Mouse (Mus musculus) forebrain, embryonic 15.5 days (tissue): ENCODE data around the gene Tmem81. TPM values are rescaled to one million over a fixed set of nuclear protein-coding genes. Genes with fewer than 3 reads are reported as not detected.

Experiments
- ATAC-seq: fragments of 200-750 bp; cut with Nextera tagmentation; replicated peaks from 2 replicates; pipeline ENCODE4 v1.8.0; 2017; ENCODE audit warnings: mild to moderate bottlenecking, moderate TSS enrichment, moderate library complexity
- H3K27ac ChIP-seq: fragments of 300-500 bp; sonication (generic); replicated peaks from 2 replicates; pipeline ENCODE4 v1.5.1; 2015; ENCODE audit warnings: mild to moderate bottlenecking, inconsistent platforms
- H3K27me3 ChIP-seq: fragments of 300-500 bp; sonication (generic); 2 replicates; pipeline ENCODE4 v1.6.1; 2015; ENCODE audit warnings: inconsistent platforms
- H3K36me3 ChIP-seq: fragments of 300-500 bp; sonication (generic); 2 replicates; pipeline ENCODE4 v1.6.1; 2015; ENCODE audit warnings: mild to moderate bottlenecking, inconsistent platforms
- H3K4me1 ChIP-seq: fragments of 300-500 bp; sonication (generic); 2 replicates; pipeline ENCODE4 v1.6.1; 2015; ENCODE audit warnings: inconsistent platforms
- H3K4me2 ChIP-seq: fragments of 300-500 bp; sonication (generic); replicated peaks from 2 replicates; pipeline ENCODE4 v1.6.1; 2015; ENCODE audit warnings: mild to moderate bottlenecking, inconsistent platforms
- H3K4me3 ChIP-seq: fragments of 300-500 bp; sonication (generic); 2 replicates; pipeline ENCODE4 v1.5.1; 2015; ENCODE audit warnings: mild to moderate bottlenecking, inconsistent platforms
- H3K9ac ChIP-seq: fragments of 300-500 bp; sonication (generic); replicated peaks from 2 replicates; pipeline ENCODE4 v1.6.1; 2015; ENCODE audit warnings: mild to moderate bottlenecking, inconsistent platforms
- H3K9me3 ChIP-seq: fragments of 300-500 bp; sonication (generic); 2 replicates; pipeline ENCODE4 v1.6.1; 2016; ENCODE audit warnings: inconsistent platforms
- WGBS: fragments of 180-500 bp; shearing (Covaris S2); methylation state at CpG from one replicate; pipeline ENCODE4 v1.1.7; 2015; ENCODE audit warnings: mixed read lengths; 5-methylcytosine and 5-hydroxymethylcytosine counted together
- polyA plus RNA-seq: library from polyadenylated mRNA; unstranded; fragments of >200 nt; fragmentation: Nextera tagmentation; extraction: Ambion mirVana; gene quantifications from 2 replicates; pipeline ENCODE4 v1.2.1, GENCODE M21; 2015

The Tmem81 gene
- polyA plus RNA-seq, 1 experiment from 2014 or later, result 1.5 TPM

GRCm38 (mm10) chr1:132540701-132541100 lies 34.7 kb downstream of the Tmem81 start:
- peak overlapping the region; percentile 69; the same call in 1 of the 2 replicates for H3K9ac ChIP-seq
- H3K36me3 ChIP-seq, result no peaks in the 10 kb centered on the region
- peaks cover 46% of the 10 kb centered on the region for H3K4me1 ChIP-seq
- ATAC-seq, result no peak
- H3K4me2 ChIP-seq, result peak overlapping the region; percentile 67
- no peaks in the 10 kb centered on the region for H3K9me3 ChIP-seq
- H3K27ac ChIP-seq, result peak overlapping the region; percentile 38; the same call in 1 of the 2 replicates
- peak overlapping the region; percentile 51 for H3K4me3 ChIP-seq
- no peaks in the 10 kb centered on the region for H3K27me3 ChIP-seq
- 61% methylated on average over 7 of the region's 7 CpGs for WGBS

DNA sequence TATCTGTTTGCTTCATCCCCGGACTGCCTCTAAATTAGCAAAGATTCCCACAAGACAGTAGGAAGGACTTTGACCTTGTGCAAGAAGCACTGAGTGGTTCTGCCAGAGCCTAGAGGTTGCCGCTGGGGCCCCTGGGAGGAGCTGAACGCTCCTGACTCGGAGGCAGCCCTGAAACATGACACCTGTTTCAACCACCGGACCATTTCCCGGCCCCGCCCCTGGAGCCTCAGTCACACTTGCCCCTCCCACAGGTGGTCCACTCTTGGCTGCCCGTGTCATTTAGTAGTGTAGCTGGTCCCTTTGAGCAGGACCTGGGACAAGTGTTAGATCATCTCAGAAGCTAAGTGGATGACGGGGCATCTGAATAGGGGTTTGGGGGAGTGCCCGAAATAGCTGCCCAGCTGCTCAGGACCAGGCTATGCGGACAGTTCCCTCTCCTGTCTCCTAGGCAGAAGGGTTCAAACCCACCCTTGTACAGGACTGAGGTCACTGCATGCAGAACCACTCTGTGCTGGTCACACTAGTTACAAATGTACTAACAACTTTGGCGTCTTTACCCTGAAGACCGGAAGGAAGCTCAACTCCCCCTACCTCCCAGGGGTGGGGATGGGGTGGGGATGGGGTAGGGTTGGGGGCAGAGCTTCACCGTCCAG lies 35.3 kb downstream of the Tmem81 start:
- Histone ChIP-seq H3K36me3 (no peaks in the 10 kb centered on the region), H3K9me3 (no peaks in the 10 kb centered on the region), H3K4me2 (peak overlapping the region; percentile 67), H3K27ac (peak overlapping the region; percentile 89), H3K27me3 (no peaks in the 10 kb centered on the region), H3K9ac (peak overlapping the region; percentile 69), H3K4me3 (peak overlapping the region; percentile 51), H3K4me1 (peaks cover 43% of the 10 kb centered on the region)
- 6% methylated on average over 14 of the region's 14 CpGs for WGBS
- no peak for ATAC-seq

DNA sequence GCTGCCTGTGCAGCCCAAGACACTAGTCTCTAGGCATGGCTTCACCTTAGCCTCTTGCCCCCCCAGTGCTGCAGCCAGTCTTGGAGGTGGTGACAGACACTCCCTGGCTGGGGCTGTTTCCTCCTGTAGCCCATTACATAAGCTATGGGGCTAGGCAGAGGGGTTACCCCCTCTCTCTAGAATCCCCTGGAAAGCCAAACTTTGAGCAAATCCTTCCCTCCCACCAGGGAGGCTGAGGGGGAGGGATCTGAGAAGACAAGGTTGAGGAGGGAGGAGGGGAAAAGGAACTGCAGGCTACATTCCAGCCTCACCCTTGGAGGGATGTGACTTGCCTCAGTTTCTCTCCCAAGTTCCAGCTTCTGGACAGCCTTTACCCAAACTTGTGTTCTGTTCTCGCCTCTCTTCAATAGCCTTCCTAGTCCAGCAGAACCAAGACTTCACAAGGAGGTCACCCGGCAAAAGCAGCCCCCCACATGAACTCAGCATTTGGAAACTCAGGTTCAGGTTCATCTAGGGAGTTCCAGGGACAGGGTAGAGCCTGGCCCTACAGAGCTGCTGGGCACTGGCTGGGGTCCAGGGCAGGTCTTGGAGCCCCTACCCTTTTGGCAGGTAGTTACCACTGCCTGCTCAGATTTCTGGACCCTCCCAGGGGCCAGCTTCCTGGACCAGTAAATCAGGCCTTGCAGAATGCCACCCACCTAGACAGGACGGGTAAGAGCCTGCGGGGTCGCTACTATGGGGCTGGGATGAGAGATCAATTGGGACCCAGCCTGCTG lies 36.0 kb downstream of the Tmem81 start:
- Histone ChIP-seq H3K4me2 (peak overlapping the region; percentile 67), H3K4me3 (peak overlapping the region; percentile 51), H3K9me3 (no peaks in the 10 kb centered on the region), H3K27me3 (no peaks in the 10 kb centered on the region), H3K36me3 (no peaks in the 10 kb centered on the region), H3K4me1 (peaks cover 42% of the 10 kb centered on the region), H3K27ac (peak overlapping the region; percentile 89), H3K9ac (peak overlapping the region; percentile 69)
- ATAC-seq, result peak; percentile 26
- 15% methylated on average over 5 of the region's 5 CpGs for WGBS

DNA sequence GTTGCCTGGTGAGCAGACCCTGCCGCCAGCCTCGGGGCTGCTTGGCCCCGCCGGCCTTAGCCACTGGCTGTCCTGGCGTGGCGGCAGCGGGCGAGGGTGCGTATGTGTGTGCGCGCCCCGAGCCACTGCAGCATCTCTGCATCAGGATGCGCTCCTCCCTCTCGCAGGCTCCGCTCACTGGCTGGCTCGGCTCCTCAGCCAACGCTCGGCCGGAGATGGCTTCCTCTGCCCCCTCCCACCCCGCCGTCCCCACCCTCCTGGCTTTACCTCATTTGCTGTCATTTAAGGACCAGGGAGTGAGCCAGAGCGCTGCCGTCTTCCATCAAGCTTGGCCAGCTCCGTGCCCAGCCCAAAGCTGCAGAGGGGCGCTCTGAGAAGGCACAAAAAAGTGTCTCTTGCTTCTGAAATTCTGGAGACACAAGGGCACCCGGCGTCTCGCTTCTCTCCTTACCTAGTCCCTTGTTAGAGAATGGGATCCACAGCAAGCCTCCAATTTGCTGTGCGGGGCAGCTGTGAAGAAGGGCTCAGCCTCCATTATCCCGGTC lies 36.8 kb downstream of the Tmem81 start, which contains the start of gene Cntn2:
Cntn2 (minus strand) TSS at position 495 of the 545 bp plus-strand sequence.
- H3K9me3 ChIP-seq, result no peaks in the 10 kb centered on the region
- H3K4me3 ChIP-seq, result peak within 1 kb of the TSS; percentile 51
- ATAC-seq, result peak; percentile 91
- H3K27ac ChIP-seq, result peak within 1 kb of the TSS; percentile 89
- no peaks in the 10 kb centered on the region for H3K36me3 ChIP-seq
- peak within 1 kb of the TSS; percentile 67 for H3K4me2 ChIP-seq
- WGBS, result under 1% methylated on average over 30 of the region's 30 CpGs
- no peaks in the 10 kb centered on the region for H3K27me3 ChIP-seq
- H3K4me1 ChIP-seq, result peaks cover 39% of the 10 kb centered on the region
- H3K9ac ChIP-seq, result peak within 1 kb of the TSS; percentile 69

- Histone ChIP-seq H3K9me3 (no peaks in the 10 kb centered on the region), H3K9ac (no peak overlapping the region), H3K4me2 (peak overlapping the region; percentile 67; the same call in 1 of the 2 replicates), H3K4me3 (no peak overlapping the region), H3K36me3 (no peaks in the 10 kb centered on the region), H3K27me3 (no peaks in the 10 kb centered on the region), H3K4me1 (peaks cover 35% of the 10 kb centered on the region), H3K27ac (peak overlapping the region; percentile 89)
- 56% methylated on average over 8 of the region's 8 CpGs for WGBS
- no peak for ATAC-seq
Measured at GRCm38 (mm10) chr1:132543789-132544188, 37.8 kb downstream of the Tmem81 start.

DNA sequence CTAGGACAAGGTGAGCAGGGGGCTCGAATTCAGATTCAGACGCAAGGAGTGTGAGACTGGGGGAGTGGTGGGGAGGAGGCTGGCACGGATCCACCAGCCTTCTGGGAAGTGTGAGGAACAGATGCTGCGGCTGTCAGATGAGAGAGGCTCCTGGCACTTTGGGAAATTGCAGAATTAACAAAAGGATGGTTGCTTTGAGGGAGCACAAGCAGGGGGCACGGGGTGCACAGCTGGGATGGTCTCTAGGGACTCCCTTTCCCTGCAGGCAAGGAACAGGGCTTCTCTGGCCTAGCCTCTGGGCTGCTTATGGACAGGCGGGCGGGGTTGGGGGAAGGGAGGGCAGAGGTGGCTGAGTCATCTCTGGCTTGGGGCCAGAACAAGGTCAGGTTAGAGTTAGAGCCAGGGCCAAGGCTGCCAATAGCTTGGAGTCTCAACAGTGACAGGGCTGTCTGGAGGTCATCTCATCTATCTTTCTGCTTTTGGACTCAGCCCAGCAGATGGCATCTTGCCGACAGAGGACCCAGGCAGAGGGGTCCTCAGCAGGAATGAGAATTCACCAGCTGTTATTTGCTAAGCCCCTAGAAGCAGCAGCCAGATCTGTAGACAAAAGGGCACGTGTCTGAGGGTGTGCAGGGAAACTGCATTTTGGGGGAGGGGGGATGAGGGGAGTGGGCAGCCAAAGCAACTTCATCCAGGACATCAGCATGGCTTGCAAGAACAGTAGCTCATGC lies 52.0 kb downstream of the Tmem81 start:
- Histone ChIP-seq H3K9me3 (no peaks in the 10 kb centered on the region), H3K4me2 (no peak overlapping the region), H3K9ac (0 out of 2 replicates have a peak overlapping the region, but pooled peaks have one; percentile 4), H3K4me1 (peaks cover 55% of the 10 kb centered on the region), H3K4me3 (no peak overlapping the region), H3K36me3 (no peaks in the 10 kb centered on the region), H3K27me3 (no peaks in the 10 kb centered on the region), H3K27ac (peak overlapping the region; percentile 92)
- 9% methylated on average over 9 of the region's 9 CpGs for WGBS
- peak; percentile 62 for ATAC-seq

Other genes with a start within 250 kb of the Tmem81 start
- gene Klhdc8a, start 207.6 kb upstream of the Tmem81 start, polyA plus RNA-seq, result 2.4 and 3.1 TPM in 2 replicates
- 15.9 and 16.5 TPM in 2 replicates for gene Nuak2, start 190.1 kb upstream of the Tmem81 start, polyA plus RNA-seq
- 33.1 and 33.3 TPM in 2 replicates for gene Tmcc2, start 114.9 kb upstream of the Tmem81 start, polyA plus RNA-seq
- gene Dstyk, start 88.7 kb upstream of the Tmem81 start, polyA plus RNA-seq, result 11.3 and 13.2 TPM in 2 replicates
- gene Rbbp5, start 28.9 kb upstream of the Tmem81 start, polyA plus RNA-seq, result 54.9 and 55.5 TPM in 2 replicates
- gene Cntn2, start 37.0 kb downstream of the Tmem81 start, polyA plus RNA-seq, result 117 and 137 TPM in 2 replicates
- 51.5 and 59.0 TPM in 2 replicates for gene Nfasc, start 235.6 kb downstream of the Tmem81 start, polyA plus RNA-seq